Mouse (Mus musculus): ENCODE measurements around the gene Lhx2.

DNA sequence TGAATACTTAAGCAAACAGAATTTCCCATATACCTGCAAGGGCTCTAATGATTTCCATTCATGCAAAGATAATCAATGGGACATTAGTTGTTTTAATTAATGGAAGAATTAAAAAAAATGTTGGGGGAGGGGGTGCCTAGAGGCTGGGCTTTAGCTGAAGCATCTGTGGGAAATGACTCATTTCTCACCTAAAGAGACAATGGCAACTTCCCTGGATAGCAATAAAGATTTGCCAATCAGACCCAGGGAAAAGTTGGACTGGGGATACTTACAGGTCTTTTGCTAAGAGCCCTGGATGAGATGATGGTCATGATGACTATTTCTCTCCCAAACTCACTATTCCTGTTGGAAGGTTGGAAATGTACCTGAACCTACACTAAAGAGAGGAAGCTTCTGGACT, 5.6 kb downstream of the Lhx2 start:
- TF ChIP-seq CTCF (conservative IDR thresholded peaks at IDR 0.05; ENCODE audit: insufficient read depth, insufficient read length, low read depth, low read length) (no peak), POLR2A (IDR thresholded peaks at IDR 0.05; ENCODE audit: low read depth, low read length) (no peak)
